Mouse (Mus musculus) CD4-positive, CD25-positive, alpha-beta regulatory T cell, adult 2 months (primary cell): Measurements from ENCODE around the gene Hes5.

Source experiments
- DNase-seq: peaks from one replicate; pipeline ENCODE4 v3.0.0-alpha.2; 2012; ENCODE audit warnings: low read depth, low spot score

Gene Hes5

DNA sequence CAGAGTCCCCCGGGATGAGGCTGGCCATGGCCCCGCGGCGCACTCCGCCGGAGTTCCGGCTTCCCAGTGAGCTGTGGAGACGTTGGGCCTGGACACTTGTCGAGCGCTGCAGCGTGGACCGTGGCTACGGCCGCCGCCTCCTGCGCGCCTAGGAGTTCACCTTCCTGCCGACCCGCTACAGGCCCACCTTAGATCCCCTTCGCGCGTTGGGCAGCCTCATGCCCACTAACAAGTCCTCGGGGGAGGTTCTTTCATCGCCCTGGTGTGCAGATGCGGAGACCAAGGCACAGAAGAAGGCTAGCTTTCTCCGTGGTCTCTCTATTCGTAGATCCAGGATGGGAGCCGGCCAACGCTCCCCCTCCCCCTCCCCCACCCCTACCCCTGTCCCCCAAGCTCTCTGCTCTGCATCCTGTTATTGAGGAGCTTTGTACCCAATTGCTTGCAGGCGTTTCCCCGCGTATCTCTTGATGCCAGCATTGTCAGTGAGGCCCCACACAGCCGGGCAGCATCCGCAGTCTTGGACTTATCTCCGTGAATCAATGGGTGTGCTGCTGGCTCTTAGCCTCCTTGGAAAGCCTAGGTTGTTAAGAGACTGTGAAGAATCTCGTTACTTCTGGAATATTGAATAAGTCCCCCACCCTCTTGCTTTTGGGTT lies 4.0 kb downstream of the Hes5 start:
- DNase-seq, result peak; percentile 53

DNA sequence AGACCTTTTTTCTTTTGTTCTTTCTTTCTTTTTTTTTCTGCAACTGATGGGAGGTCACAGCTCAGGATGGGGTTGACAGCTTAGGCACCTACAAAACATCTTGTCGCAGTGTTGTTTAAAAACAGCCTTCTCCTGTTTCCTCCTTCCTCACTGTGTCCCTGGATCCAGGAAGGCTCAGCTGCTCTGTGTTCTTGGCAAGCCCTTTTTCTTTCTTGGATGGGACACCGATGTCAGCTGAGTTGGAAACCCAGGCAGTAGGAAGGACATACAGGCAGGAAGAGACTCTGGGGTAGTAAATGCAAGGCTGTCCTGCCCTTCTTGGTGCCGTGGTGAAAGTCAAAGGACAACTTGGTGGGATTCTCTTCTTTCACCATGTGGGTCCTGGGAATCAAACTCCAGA lies 5.1 kb downstream of the Hes5 start:
- no peak for DNase-seq

DNA sequence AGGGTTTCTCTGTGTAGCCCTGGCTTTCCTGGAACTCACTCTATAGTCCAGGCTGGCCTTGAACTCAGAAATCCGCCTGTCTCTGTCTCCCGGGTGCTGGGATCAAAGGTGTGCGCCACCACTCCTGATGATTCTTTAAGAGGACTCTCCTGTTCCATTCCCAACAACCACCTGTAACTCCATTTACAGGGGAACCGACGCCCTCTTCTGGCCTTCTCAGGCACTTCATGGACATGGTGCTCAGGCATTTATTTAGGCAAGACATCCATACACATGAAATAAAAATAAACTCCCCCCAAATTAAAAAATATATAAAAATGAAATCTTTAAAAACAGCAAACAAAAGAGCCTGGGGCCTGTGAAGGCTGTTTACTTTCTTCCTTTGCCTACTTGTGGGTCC lies 6.5 kb downstream of the Hes5 start:
- peak; percentile 72 for DNase-seq

DNA sequence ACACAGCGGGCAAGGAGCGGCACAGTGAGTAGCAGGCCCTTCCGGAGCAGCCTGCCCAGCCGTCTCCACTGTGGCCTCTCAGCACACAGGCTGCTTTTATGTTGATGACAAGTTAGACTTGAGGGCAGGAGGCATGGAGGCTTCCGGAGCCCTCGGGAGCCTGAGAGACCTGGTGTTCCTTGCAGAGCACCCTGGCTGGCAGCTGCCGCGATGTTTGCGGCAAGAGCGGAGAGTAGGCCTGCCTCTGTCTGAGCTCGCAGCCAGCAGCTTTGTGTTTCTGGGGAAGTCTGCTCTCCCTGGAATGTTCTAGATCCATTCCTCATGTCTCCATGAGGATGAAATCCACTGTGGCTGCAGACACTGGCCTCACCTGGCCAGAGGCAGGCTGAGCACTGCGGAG lies 11.8 kb downstream of the Hes5 start:
- DNase-seq, result no peak

DNA sequence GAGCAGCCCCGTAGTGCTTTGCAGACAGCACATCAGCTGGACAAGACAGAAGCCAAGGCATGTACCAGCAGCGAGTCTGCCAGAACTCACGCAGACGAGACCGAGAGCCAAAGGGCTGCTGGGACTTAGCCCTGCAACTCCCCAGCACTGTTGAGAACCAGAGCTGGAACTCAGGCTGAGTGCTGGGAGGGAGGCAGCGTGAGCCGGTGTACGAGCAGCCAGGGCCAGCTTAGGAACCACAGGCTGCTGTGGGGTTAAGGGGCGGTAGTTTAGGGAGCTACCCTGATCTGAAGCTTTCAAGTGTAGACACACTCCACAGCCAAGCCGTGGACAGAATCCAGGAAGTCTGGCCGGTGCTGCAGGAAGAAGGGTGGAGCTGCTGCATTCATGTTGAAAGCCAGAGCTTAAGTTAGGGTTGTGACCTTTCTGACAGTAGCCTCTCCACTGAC lies 13.5 kb downstream of the Hes5 start:
- no peak for DNase-seq

DNA sequence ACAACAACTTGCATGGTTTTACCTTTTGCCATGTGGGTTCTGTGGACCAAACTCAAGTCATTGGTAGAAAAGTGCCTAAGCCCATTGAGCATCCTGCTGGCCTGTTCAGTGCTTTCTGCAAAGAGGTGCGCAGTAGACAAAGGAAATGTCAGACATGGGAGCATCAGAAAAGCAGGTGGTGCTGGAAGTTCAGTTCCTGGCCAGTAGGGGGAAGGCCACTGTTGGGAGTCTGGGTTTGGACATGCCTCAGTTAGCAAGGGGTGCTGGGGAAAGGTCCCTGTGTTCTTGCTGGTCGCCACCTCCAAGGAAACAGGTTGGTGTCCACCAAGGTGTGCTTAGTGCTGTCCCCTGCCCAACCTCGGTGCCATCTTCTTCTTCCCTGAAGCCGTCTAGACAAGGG lies 19.4 kb downstream of the Hes5 start:
- DNase-seq, result peak; percentile 48

DNA sequence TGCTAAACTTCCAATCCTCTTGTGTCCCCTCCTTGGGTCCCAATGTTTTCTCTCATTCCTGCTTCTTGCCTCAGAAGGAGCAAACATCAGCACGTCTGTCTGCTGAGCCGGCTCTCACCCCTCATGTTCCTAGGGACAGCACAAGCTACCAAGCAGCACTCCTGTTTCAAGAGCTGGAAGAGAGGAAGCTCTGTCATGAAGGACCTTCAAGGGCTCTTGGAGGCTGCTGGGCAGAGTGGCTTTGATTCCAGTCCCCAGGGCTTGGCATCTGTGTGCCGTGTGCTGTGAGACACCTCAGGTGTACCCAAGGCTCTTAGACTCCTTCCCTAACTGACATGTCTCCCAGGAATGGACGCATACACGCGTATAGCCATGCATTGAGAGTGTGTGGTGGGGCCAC lies 20.4 kb downstream of the Hes5 start:
- no peak for DNase-seq

DNA sequence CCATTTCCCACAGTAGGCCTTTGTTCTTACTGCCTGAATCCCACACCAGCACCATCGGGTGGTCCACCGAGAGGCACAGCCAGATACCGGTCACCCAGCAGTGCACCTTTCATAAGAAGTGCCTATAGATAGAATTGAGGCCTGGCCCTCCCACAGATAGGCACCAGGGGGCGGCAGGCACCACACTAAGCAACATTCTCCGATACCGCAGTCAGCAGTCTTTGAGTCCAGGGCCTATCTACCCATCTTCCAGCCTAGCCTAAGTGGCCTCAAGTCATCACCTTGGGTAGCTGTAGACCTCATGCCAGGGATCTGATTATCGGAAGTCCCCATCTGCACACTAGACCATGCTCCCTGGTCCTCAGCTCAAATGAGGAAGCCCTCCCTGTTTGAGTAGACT lies 20.8 kb downstream of the Hes5 start:
- DNase-seq, result peak; percentile 77

DNA sequence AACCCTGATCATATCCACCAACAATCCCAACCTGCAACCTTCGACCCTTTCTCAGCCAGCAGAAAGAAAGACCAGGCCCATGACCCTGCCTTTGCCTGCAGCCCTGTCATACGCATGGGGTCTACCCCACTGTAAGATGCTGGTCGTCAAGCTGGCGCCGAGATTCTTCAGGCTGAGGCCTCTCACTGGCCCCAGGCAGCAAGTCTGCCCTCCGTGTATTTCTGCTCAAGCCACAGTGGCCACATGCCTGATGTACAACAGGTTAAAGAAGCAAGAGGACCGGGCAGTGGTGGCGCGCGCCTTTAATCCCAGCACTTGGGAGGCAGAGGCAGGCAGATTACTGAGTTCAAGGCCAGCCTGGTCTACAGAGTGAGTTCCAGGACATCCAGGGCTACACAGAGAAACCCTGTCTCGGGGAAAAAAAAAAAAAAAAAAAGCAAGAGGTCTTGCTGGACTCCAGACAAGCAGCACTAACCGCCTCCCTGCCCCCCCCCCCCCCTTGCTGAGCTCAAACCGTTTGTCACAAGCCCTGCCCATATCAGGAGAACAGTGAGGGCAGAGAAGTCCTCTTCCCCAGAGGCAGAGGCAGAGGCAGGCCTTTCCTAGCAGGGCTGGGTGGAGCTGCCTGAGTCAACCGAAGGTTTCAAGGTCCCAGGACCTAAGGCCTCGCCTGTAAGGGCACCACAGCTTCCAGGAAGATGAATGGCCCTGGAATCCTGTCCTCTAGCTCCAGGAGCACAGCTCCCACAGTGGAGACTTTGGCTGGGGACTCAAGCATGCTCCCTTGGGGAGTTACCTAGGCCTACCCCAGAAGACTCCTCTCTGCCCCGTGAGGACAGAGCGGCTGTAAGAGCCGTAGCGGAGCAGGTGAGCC lies 21.8 kb downstream of the Hes5 start:
- no peak for DNase-seq

DNA sequence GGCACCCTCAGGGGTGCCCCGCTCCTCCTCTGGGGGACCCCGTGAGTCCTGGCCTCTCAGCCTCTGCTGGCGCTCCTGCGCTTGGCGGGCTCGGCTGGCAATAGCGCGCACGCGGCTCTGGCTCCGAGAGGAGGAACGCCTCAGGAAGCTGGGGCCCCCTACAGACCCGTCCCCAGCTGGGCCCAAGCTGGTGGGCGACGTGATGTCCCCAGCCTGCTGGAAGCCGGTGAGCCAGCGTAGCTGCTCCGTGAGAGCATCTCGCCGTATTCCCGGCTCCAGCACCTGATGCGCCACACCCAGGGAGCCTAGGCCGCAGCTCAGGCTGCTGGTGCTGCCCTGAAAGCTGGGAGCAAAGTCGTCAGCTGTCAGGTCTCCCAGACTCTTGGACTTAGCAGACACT lies 23.0 kb downstream of the Hes5 start:
- DNase-seq, result no peak

DNA sequence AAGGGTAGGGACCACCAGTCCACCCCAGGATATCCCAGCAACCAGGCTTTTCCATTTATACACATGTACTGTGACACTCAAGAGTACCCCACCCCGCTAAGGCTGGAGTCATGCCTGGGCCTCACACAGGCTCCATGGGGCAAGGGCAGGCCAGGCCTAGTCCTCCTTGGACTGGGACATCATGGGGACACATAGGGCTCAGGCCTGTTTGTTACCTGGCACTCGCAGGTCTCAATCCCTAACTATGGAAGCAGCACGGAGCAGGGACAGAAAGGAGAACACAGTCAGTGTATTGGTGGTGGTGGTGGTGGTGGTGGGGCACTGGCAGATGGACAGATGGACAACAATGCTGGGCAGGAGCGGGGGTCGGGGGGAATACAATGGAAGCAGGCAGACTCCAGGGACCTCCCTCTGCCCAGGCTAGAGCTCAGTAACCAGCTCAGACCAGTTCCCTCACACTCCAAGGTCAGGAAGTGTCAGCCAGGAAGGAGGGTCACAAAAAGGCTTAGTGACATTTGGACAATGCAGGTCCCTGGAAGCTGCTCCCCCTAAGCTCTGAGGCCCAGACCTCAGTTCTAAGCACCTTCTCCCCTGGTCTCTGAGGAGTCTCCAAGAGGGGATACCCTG lies 24.5 kb downstream of the Hes5 start:
- no peak for DNase-seq

DNA sequence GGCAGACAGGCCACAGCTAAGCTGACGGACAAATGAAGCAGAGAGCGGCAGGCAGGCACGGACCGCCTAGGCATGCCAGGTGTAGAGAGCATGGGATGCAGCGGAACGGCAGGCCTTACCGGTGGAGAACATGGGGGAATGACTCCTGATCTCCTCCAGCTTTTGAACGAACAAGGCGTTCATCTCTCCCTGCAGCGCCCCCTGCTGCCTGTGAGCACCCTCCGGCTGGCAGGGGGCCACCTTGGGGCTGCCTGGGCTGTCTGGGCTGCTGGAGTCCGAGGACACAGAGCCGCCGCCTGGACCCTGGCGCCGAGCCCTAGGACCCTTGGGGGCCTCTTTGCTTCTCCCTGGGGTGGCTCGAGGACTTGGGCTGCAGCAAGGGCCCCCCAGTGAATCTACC lies 25.4 kb downstream of the Hes5 start:
- peak; percentile 77 for DNase-seq

DNA sequence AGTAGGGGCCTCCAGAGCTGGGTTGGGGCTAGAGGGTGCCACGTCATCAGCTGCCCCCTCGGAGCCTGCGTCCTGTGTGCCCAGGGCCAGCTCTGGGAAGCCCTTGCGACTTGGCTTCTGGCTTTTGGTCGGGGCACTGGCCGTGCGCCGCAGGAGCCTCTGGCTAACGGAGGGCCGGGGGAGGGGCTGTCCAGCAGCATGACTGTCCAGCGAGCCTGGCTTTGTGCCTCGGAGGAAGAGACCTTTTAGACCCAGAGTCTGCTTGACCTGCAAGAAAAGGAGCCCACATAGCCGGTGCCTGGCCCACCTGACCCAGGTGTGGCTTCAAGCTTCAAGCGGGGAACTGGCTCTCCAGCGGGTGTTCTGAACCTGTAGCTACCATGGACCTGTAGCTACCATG lies 26.0 kb downstream of the Hes5 start:
- DNase-seq, result no peak

DNA sequence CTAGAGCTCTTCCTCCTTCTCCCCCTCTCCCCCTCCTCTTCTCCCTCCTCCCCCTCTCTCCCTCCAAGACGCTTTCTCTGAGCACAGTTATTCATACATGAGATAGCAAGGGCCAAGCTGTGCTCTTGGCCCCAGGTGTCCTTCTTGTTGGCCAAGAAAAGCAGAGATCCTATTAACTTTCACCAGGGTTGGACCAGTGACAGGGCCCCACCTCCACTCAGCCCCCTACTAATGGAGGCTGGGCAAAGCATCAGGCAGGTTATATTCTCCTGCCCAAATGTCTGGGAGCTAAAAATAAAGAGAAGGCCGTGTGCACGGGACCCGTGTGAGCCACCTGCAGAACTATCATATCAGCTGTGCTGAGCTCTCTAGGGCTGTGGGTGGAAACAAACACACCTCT lies 34.2 kb downstream of the Hes5 start:
- DNase-seq, result no peak

DNA sequence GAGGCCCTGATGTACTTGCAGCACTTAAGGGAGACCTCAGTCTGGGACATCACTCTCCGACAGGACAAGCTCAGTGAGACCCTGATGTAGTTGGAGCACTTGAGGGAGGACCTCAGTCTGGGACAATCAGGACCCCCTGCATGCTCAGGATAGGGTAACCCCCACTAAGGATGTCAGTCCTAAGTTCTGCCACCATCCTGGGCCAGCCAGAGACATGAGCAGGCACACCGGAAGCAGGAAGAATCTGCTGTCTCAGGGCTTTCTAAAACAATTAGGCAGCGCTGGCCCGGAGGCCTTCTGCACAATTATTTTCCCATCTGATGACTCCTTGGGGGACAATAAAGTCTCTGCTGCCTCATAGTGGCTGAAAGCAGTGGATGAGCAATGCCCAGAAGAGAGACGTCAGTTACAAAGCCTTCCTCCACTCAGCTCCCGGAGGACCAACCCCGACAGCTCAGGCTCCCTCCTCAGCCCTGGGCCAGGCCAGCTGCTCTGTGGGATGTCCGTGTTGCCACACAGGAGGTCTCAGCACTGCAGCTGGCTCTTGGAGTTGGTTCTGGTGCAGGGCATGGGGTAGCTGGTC lies 35.9 kb downstream of the Hes5 start:
- no peak for DNase-seq

DNA sequence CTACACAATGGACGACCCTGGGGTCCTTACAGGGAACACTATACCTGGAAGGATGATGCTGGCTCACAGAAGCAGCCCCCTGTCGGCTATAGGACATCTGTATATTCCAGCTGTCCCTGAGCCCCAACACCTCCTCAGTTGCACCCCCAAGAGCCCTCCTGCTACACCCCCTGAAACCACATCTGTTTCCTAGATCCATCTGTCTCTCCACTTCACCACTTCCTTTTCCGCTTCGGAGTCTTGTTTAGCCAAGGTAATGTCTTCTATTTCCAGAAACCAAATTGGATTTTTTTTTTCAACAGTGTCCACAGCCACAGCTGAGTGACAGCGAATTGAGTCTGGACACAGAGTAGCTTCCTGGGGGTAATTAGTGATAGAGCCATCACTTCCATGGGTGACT lies 38.7 kb downstream of the Hes5 start:
- no peak for DNase-seq

DNA sequence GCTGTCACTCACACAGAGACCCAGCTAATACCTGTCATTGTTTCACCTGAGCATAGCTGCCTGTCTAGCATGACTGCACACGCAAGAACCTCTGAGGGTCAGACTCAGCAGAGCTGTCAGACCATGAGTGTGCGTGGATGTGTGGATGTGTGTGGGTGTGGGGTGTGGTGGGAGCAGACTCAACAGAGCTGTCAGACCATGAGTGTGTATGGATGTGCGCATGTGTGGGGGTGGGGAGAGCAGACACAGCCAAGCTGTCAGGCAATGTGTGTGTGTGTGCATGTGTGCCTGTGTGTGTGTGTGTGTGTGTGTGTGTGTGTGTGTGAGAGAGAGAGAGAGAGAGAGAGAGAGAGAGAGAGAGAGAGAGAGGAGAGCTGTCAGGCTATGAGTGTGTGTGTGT lies 44.6 kb downstream of the Hes5 start:
- DNase-seq, result no peak

DNA sequence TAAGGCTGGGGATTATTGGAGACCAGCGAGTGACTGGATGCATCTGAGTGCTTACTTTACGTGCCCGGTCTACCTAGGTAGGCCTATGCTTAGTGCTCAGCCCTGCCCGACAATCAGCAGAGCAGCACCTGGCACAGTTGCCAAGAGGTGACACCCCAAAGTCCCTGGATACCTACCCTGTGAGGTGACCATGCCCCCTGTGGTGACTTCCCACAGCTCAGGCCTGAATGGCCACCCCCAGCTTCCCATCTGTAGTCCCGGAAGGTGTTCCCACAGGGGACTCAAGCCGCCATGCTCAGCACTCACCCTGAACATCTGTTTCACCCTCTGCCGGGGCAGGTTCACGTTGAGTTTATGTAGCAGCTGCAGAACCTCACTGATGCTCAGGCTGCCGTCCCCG lies 45.6 kb downstream of the Hes5 start:
- DNase-seq, result no peak

DNA sequence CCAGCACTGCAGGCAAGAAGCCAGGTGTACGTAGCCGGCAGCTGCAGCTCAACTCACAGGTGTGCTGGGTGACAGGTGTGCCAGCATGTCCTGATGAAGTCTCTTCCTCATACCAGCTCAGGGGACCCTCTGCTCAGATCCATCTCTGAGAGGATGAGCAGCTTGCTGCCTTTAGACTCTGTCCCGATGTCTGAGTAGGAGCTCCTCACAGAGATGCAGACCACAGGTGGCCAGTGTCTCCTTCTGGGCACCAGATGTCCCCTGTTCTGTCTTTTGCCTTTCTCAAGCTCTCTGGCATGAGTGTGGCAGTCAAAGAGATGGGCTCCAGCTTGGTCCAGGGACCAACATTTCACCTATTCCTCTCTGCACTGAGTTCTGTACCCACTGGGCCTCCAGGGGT lies 46.9 kb downstream of the Hes5 start:
- DNase-seq, result no peak

DNA sequence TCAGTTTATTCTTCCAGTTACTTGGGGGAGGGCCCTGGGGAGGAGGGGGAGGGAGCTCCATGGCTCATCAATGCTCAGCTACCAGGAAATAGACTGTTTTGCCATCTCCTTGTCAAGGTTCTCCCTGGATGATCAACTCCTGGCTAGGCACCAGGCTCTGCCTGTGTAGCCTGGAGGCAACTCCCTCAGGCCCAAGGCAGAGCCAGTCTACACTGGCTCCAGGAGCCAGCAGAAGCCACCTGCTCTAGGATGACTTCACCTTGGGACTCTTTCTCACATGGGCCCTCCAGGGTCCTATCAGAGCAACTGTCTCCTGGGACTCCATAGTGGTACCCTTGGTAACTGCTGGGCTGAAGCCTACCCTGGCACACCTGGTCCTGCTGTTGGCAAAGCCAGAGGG lies 47.4 kb downstream of the Hes5 start:
- no peak for DNase-seq

DNA sequence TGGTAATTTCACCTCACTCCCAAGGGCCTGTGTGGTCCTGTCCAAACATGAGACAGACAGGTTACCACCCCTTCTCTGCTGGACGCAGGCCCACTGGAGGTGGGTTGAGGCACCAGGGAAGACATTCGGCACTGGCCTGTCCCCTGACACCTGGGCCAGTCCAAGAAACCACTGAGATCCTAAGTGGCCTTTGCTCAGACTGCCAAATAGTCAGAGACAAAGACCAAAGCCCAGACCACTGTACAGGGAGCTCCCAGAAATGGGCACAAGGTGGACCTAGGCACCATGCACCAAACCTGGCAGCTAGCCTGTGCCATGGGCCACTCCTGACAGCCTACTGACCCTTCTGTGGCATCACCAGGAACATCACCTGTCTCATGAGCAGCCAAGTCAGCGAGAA lies 48.5 kb downstream of the Hes5 start:
- no peak for DNase-seq

DNA sequence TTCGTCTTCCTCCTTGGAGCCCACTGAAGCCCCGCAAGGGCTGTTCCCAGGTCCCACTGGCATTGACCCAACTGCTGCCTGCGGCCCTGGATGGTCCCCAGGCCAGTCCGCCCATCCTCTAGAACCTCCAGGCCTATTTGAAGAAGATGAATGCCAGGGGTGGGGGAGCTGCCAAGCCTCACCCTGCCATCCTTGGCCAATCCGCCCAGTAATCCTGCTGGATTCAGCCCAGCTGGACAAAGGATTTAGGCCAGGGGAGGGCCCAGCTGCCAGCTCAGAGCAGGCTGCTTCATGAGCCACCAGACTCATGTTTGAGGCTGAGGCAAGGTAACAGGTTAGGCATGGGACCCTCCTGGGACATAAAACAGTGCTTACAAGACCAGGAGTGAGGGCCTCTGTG lies 50.1 kb downstream of the Hes5 start:
- DNase-seq, result no peak
